Mouse (Mus musculus): ENCODE data around the gene Ube2d1.

GRCm38 (mm10) chr10:71261637-71262036 lies 23.4 kb downstream of the Ube2d1 start:
- TF ChIP-seq CTCF (conservative IDR thresholded peaks at IDR 0.05; ENCODE audit: insufficient read depth, insufficient read length, low read depth, low read length) (no peak), POLR2A (IDR thresholded peaks at IDR 0.05; ENCODE audit: low read depth, low read length) (no peak)
